Mouse (Mus musculus): Measurements from ENCODE around the gene Fnip2.
A peak's percentile ranks its signal among the peaks of the same experiment; 100 is the strongest.

DNA sequence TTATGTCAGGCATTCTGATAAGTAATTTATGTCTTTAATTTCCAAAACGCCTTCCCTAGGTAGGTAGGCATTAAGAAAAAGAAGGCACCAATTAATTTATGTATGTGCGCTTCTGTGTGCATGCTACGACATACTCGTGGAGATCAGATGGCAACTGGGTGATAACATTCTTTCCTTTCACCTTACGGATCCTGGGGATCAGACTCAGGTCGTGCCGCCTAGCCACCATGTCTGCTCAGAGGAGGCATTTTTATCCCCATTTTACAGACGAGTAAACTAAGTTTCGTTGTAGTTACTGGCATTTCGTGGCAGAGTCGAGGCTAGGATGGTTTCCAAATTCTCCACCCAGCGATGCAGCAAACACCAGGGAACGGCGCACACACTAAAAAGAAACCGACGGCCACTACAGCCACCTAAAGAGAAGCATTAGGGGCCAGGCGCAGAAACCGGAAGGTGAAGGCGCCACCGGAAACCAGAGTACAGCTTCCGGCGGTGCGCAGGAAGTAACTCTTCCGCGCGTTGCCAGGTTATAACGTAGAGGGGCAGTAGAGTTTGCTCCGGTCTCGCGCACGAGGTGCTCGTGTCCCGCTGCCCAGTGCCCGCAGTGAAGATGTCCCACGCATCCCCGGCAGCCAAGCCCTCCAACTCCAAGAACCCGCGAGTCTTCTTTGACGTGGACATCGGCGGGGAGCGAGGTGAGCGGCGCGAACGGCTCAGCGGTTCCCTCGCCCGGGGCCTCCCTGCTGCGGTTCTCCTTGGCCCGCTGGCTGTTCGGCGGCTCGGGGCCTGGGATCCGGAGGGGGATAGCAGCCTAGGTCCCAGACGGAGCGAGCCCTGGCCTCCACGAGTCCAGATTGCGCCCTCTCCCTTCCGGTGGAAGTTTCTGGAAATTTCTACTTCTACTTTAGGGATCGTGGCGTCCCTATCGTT, 23.5 kb upstream of the Fnip2 start, which contains the start of gene Ppid:
- peak; percentile 83 for TF ChIP-seq POLR2A (IDR thresholded peaks at IDR 0.05; ENCODE audit: extremely low read depth, insufficient read depth, low read length)
- no peak for TF ChIP-seq CTCF (IDR thresholded peaks at IDR 0.05; ENCODE audit: extremely low read depth, insufficient read depth, low read length)
